Mouse (Mus musculus) ES-Bruce4 (cell line): ENCODE results near the gene Fbxo6.

Experiments used
- CTCF ChIP-seq: IDR thresholded peaks from one replicate; pipeline ENCODE4 v1.8.1; 2011; ENCODE audit warnings: low read depth, low read length
- EP300 ChIP-seq: IDR thresholded peaks from 2 replicates; pipeline ENCODE4 v1.6.1; 2011; ENCODE audit warnings: low read depth, low read length; ENCODE audit not compliant: insufficient read depth
- POLR2A ChIP-seq: IDR thresholded peaks from one replicate; pipeline ENCODE4 v1.8.1; 2011; ENCODE audit warnings: low read length; ENCODE audit not compliant: insufficient read depth

DNA sequence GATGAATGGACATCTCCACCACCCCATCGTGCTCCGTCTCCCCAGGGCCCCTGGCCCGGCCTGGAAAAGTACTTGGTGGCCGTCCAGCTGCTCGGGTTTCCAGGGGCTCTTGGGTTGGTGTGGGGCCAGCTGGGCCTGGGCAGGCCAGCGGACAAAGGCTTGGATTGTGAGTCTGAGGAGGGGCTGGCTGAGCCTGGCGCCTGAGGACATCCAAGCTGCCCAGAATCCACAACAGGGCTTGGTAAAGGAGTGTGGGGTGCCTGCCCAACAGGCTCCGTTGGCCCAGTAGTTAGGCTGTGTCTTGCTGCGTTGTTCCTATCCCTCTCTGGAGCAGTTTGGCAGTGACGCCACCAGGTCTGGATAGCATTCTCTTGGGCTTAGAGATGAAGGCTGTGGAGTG lies 14.5 kb upstream of the Fbxo6 start:
- no peak for TF ChIP-seq EP300
- TF ChIP-seq CTCF, result no peak
- no peak for TF ChIP-seq POLR2A
